Mouse (Mus musculus) hindbrain, embryonic 12.5 days (tissue): ENCODE results near the gene Cipc. TPM values are rescaled to one million over a fixed set of nuclear protein-coding genes. Genes with fewer than 3 reads are reported as not detected.

Experiments used
- ATAC-seq: fragments of 200-750 bp; cut with Nextera tagmentation; 2 replicates; pipeline ENCODE4 v1.8.0; 2017; ENCODE audit warnings: moderate TSS enrichment; ENCODE audit not compliant: low FRiP score
- H3K27ac ChIP-seq: fragments of 300-500 bp; sonication (generic); 2 replicates; pipeline ENCODE4 v1.5.1; 2016; ENCODE audit warnings: mild to moderate bottlenecking
- H3K27me3 ChIP-seq: fragments of 300-500 bp; sonication (generic); 2 replicates; pipeline ENCODE4 v1.6.1; 2016; ENCODE audit warnings: mild to moderate bottlenecking
- H3K36me3 ChIP-seq: fragments of 300-500 bp; sonication (generic); 2 replicates; pipeline ENCODE4 v1.6.1; 2016; ENCODE audit warnings: mild to moderate bottlenecking
- H3K4me1 ChIP-seq: fragments of 300-500 bp; sonication (generic); 2 replicates; pipeline ENCODE4 v1.6.1; 2016
- H3K4me2 ChIP-seq: fragments of 300-500 bp; sonication (generic); replicated peaks from 2 replicates; pipeline ENCODE4 v1.6.1; 2016; ENCODE audit warnings: mild to moderate bottlenecking
- H3K4me3 ChIP-seq: fragments of 300-500 bp; sonication (generic); 2 replicates; pipeline ENCODE4 v1.5.1; 2016; ENCODE audit warnings: mild to moderate bottlenecking
- H3K9ac ChIP-seq: fragments of 300-500 bp; sonication (generic); 2 replicates; pipeline ENCODE4 v1.6.1; 2016; ENCODE audit warnings: mild to moderate bottlenecking, moderate library complexity
- H3K9me3 ChIP-seq: fragments of 300-500 bp; sonication (generic); replicated peaks from 2 replicates; pipeline ENCODE4 v1.6.1; 2016; ENCODE audit warnings: mild to moderate bottlenecking
- WGBS: fragments of 180-500 bp; shearing (Covaris S2); methylation state at CpG from one replicate; pipeline ENCODE4 v1.1.7; 2016; 5-methylcytosine and 5-hydroxymethylcytosine counted together
- polyA plus RNA-seq: library from polyadenylated mRNA; unstranded; fragments of >200 nt; fragmentation: Nextera tagmentation; extraction: Ambion mirVana; gene quantifications from 2 replicates; pipeline ENCODE4 v1.2.1, GENCODE M21; 2016

Cipc gene
- polyA plus RNA-seq, 1 experiment from 2014 or later: 41.1 TPM

DNA sequence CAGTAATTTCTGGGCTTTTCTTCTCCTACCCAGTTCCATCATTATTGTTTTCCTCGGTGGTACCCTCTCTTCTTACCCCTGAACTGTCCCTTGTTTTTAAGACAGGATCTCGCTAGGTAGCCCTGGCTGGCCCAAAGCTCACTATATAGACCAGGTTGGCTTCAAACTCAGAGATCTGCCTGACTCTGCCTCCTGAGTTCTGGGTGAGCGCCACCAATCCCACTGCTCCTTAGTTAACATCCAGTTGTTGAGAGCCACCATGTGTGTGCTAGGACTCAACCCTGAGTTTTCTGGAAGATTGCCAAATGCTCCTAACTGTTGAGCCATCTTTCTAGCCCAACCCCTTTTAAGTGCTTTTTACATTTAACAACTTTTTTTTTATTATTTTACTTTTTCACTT lies 4.1 kb downstream of the Cipc start:
- no peak overlapping the region for H3K4me2 ChIP-seq
- peaks cover 23% of the 10 kb centered on the region for H3K36me3 ChIP-seq
- H3K4me1 ChIP-seq: peaks cover 27% of the 10 kb centered on the region
- H3K4me3 ChIP-seq: no peak overlapping the region
- no peaks in the 10 kb centered on the region for H3K9me3 ChIP-seq
- no peak for ATAC-seq
- WGBS: 97% methylated on average over 3 of the region's 3 CpGs
- H3K9ac ChIP-seq: no peak overlapping the region
- H3K27ac ChIP-seq: no peak overlapping the region
- no peaks in the 10 kb centered on the region for H3K27me3 ChIP-seq

- no peak overlapping the region for H3K4me2 ChIP-seq
- peaks cover 33% of the 10 kb centered on the region for H3K36me3 ChIP-seq
- H3K9ac ChIP-seq: no peak overlapping the region
- no peaks in the 10 kb centered on the region for H3K27me3 ChIP-seq
- WGBS: 79% methylated on average over 10 of the region's 10 CpGs
- ATAC-seq: no peak
- no peak overlapping the region for H3K27ac ChIP-seq
- H3K4me1 ChIP-seq: peaks cover 23% of the 10 kb centered on the region
- H3K4me3 ChIP-seq: no peak overlapping the region
- no peaks in the 10 kb centered on the region for H3K9me3 ChIP-seq
Measured at GRCm38 (mm10) chr12:86952331-86952850, 5.5 kb downstream of the Cipc start.

- ATAC-seq: no peak
- H3K4me2 ChIP-seq: no peak overlapping the region
- no peak overlapping the region for H3K27ac ChIP-seq
- no peaks in the 10 kb centered on the region for H3K4me1 ChIP-seq
- no peak overlapping the region for H3K9ac ChIP-seq
- H3K4me3 ChIP-seq: no peak overlapping the region
- no peaks in the 10 kb centered on the region for H3K27me3 ChIP-seq
- WGBS: 87% methylated on average over 2 of the region's 2 CpGs
- no peaks in the 10 kb centered on the region for H3K9me3 ChIP-seq
- peaks cover 65% of the 10 kb centered on the region for H3K36me3 ChIP-seq
Measured at GRCm38 (mm10) chr12:86955894-86956293, 9.1 kb downstream of the Cipc start.

GRCm38 (mm10) chr12:86958558-86958957 lies 11.7 kb downstream of the Cipc start:
- H3K4me1 ChIP-seq: peaks cover 4% of the 10 kb centered on the region; the same call in 1 of the 2 replicates
- peaks cover 82% of the 10 kb centered on the region for H3K36me3 ChIP-seq
- H3K4me2 ChIP-seq: no peak overlapping the region
- no peaks in the 10 kb centered on the region for H3K9me3 ChIP-seq
- no peak overlapping the region for H3K9ac ChIP-seq
- H3K4me3 ChIP-seq: no peak overlapping the region
- no peaks in the 10 kb centered on the region for H3K27me3 ChIP-seq
- 90% methylated on average over 5 of the region's 5 CpGs for WGBS
- no peak for ATAC-seq
- no peak overlapping the region for H3K27ac ChIP-seq

GRCm38 (mm10) chr12:86959661-86960060 lies 12.8 kb downstream of the Cipc start:
- ATAC-seq: no peak
- Histone ChIP-seq H3K27me3 (no peaks in the 10 kb centered on the region), H3K4me2 (no peak overlapping the region), H3K36me3 (peaks cover 82% of the 10 kb centered on the region), H3K4me3 (no peak overlapping the region), H3K9ac (no peak overlapping the region), H3K27ac (no peak overlapping the region), H3K9me3 (no peaks in the 10 kb centered on the region), H3K4me1 (peaks cover 4% of the 10 kb centered on the region; the same call in 1 of the 2 replicates)
- WGBS: 95% methylated on average over 5 of the region's 5 CpGs

DNA sequence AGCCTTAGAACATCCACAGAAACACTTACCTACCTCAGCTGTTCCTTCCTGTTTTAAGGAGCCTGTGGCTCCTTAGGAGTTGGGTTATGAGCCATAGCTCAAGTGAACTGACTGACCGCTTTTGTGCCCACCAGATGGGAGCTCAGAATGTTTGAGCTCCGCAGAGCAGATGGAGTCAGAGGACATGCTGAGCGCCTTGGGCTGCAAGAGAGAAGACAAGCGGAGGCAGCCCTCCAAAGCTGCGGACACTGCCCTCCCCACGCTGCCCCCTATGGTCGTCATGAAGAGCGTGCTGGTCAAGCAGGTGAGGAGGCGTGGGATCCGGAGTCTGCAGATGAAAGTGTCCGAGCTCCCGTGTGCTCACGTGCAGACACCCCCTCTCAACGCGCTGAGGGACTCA lies 13.3 kb downstream of the Cipc start:
- Histone ChIP-seq H3K27me3 (no peaks in the 10 kb centered on the region), H3K27ac (no peak overlapping the region), H3K9ac (no peak overlapping the region), H3K9me3 (no peaks in the 10 kb centered on the region), H3K4me1 (peaks cover 4% of the 10 kb centered on the region; the same call in 1 of the 2 replicates), H3K4me2 (no peak overlapping the region), H3K36me3 (peaks cover 81% of the 10 kb centered on the region), H3K4me3 (no peak overlapping the region)
- ATAC-seq: no peak
- 91% methylated on average over 15 of the region's 15 CpGs for WGBS

DNA sequence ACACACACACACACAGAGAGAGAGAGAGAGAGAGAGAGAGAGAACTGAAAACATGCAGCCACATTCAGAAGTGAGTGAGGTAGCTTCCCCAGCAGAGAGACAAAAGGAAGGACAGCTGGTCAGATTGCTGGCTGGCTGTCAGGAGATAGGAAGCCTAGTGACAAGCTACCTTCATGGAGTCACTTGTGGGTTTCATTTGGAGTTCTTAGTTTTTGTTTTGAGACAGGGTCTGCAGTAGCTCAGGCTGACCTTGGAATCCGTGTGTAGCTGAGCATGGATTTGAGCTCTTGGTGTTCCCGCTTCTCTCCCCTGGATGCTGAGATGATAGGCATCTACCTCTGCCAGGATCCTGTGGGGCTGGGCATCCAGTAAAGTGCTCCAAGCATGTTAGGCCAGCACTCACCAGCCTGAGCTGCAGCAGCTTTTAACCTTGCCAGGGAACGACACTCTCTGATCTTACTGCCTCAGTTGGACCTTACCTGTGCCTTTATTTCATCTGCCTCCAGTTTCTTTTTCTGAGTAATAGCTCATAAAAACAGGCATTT lies 14.0 kb downstream of the Cipc start:
- peaks cover 4% of the 10 kb centered on the region; the same call in 1 of the 2 replicates for H3K4me1 ChIP-seq
- WGBS: 92% methylated on average over 3 of the region's 3 CpGs
- no peaks in the 10 kb centered on the region for H3K27me3 ChIP-seq
- no peak overlapping the region for H3K9ac ChIP-seq
- ATAC-seq: no peak
- H3K4me2 ChIP-seq: no peak overlapping the region
- peaks cover 81% of the 10 kb centered on the region for H3K36me3 ChIP-seq
- H3K27ac ChIP-seq: no peak overlapping the region
- H3K4me3 ChIP-seq: no peak overlapping the region
- H3K9me3 ChIP-seq: no peaks in the 10 kb centered on the region

DNA sequence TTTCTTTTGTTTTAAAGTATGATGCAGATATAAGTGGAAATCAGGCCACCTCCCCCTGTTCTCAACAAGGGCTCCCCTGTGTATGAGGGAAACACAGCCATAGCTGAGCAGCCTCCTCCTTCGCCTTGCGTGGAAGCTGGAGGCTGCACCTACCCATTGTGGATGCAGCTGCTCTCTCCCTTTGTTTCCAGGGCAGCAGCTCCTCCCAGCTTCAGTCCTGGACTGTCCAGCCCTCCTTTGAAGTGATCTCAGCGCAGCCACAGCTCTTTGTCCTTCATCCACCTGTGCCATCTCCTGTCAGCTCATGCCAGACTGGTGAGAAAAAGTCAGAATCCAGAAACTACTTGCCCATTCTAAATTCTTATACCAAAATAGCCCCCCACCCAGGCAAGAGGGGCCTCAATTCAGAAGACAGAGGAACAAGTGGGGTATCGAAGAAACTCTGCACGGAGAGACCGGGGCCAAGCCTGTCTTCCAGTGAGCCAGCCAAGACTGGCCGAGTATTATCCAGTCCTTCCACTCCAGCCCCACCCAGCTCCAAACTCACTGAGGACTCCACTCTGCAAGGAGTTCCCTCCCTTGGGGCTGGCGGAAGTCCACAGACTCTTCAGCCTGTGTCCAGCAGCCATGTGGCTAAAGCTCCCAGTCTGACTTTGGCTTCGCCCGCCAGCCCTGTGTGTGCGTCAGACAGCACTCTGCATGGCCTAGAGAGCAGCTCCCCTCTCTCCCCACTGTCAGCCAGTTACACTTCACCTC lies 14.9 kb downstream of the Cipc start:
- Histone ChIP-seq H3K27me3 (no peaks in the 10 kb centered on the region), H3K9me3 (no peaks in the 10 kb centered on the region), H3K36me3 (peaks cover 76% of the 10 kb centered on the region), H3K9ac (no peak overlapping the region), H3K4me2 (no peak overlapping the region), H3K27ac (no peak overlapping the region), H3K4me3 (no peak overlapping the region), H3K4me1 (peaks cover 4% of the 10 kb centered on the region; the same call in 1 of the 2 replicates)
- no peak for ATAC-seq
- WGBS: 82% methylated on average over 11 of the region's 11 CpGs

DNA sequence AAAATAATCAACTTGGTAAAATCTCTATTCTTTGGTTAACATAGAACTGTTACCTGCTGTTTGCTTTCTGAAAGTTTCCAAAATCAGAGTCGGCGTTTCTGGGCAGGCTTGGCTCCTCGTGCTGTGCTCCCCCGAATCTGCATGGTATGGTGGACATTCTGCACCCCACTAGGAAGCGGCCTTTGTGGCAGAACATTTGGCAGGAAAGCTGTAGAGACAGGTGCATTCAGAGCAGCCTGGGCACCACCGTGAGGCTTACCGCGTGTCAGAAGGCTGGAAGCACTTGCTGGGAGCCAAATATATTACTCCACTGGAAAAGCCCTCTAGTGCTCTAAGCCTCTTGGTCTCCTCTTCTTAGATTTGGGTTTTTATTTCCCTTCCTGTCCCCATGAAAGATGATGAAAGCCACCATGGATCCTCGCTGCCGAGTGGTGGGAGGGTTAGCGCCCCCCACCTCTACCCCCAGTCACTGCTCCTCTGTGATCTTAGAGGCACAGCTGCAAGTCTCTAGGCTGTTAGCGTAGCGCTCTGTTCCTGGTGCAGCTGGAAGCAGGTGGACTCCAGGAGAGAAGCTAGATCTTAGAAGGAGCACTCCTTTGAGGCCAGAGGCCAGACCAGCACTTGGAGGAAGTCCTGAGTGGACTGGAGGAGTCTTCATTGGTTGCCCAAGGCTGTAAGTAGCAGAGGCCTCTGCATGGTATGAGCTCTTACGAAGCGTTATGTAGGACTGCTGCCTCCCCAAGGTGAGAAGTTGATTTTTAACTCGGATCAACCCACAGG lies 17.6 kb downstream of the Cipc start:
- H3K27me3 ChIP-seq: no peaks in the 10 kb centered on the region
- no peak overlapping the region for H3K4me3 ChIP-seq
- H3K9me3 ChIP-seq: no peaks in the 10 kb centered on the region
- ATAC-seq: no peak
- 91% methylated on average over 16 of the region's 16 CpGs for WGBS
- no peak overlapping the region for H3K27ac ChIP-seq
- peaks cover 56% of the 10 kb centered on the region for H3K36me3 ChIP-seq
- no peak overlapping the region for H3K4me2 ChIP-seq
- H3K4me1 ChIP-seq: peaks cover 6% of the 10 kb centered on the region; the same call in 1 of the 2 replicates
- H3K9ac ChIP-seq: no peak overlapping the region

DNA sequence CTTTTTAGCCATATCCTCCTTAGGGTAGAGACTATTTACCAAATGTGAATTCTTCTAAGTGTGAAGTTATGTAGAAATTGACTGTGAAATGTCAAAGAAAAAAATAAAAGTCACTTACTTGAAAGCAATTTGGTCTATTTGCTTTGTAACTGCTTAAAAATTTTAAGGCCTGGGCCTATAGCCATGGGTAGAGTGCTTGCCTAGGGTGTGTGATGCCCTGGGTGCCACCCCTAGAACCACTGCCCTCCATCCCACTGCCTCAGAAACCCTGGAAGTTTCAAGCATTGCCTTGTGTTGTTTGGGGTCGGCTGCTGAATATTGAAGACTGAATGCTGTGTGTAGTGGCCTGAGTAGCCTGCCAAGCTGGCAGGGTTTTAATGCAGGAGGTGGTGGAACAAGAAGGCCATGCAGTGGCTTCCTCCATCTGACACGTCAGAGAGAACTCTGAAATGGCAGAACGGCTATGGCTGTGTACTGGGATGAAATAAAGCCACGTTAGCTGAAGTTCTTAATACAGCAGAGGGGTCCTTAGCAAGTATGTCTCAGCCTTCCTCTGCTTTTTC lies 18.5 kb downstream of the Cipc start:
- peaks cover 47% of the 10 kb centered on the region for H3K36me3 ChIP-seq

DNA sequence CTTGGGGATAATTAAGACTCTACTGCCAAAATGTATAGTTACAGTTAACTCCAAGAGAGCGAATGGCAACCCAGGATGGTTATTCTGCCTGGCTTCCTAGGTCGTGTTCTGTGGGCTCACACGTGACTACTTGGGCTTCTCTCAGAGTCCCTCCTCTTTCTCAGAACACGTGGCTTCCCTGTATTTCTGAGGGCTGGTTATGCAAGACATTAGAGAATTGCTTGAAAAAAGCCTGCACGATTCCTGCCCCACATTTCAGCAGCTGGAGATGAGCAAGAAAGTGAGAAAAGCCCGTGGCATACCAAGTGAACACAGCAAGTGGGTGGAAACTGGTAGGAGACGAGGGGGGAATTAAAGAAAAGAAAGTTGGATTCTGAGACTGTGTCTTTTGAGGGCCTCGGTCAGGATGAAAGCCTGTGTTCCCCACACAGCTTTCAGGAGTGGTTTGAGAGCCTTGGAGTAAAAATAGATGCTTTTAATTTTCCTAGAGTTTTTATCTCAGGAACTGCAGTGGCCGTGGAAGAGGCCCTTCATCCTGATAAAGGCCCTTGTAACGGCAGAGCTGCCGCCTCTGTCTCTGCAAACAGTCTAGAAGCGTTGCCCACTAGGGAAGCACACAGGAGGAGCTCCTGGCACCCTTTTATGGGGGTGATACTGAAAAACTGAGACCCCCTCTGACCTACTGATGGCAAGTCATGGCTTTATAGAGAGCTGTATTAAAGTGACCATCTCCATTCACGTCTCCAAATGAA lies 21.8 kb downstream of the Cipc start:
- H3K4me1 ChIP-seq: peaks cover 13% of the 10 kb centered on the region
- H3K4me2 ChIP-seq: no peak overlapping the region
- WGBS: 78% methylated on average over 13 of the region's 13 CpGs

More for the DNA sequence above, 18.5 kb downstream of the Cipc start:
- Histone ChIP-seq H3K4me2 (no peak overlapping the region), H3K4me1 (peaks cover 6% of the 10 kb centered on the region; the same call in 1 of the 2 replicates), H3K27me3 (no peaks in the 10 kb centered on the region), H3K27ac (no peak overlapping the region), H3K9ac (no peak overlapping the region), H3K9me3 (no peaks in the 10 kb centered on the region), H3K4me3 (no peak overlapping the region)
- 95% methylated on average over 4 of the region's 4 CpGs for WGBS
- ATAC-seq: no peak

More for the DNA sequence above, 21.8 kb downstream of the Cipc start:
- Histone ChIP-seq H3K36me3 (peaks cover 19% of the 10 kb centered on the region), H3K27me3 (no peaks in the 10 kb centered on the region), H3K4me3 (no peak overlapping the region), H3K9me3 (no peaks in the 10 kb centered on the region), H3K9ac (no peak overlapping the region), H3K27ac (no peak overlapping the region)
- ATAC-seq: no peak
